In the genomic region with DNA sequence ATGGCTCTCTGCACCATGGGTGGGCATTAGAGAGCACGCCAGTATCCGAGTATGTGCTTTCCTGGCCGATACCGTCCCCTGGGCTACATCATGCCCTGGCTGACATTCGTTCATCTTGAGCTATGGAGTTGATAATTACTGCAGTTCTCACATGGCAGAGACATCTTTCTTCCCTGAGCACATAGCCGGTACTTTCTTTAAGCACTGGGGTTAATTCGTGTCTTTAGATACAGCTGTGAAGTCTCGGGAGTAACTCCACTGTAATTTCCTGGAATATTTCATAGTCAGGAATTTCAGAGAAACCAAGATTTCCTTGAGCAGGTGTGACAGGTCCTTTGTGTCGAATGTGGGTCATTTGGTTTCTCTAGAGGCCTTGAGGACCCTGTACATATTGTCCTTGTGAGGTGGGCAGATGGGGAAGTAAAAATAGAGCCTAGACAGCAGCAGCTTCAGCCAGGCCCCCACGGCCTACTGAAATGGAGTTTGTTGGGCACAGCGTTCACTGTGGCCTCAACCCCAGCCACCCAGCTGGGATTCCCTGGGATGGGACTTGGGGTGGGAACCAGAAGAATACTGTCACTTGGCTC, we compare ENCODE assay signal across 1 mouse cellular context.
TF ChIP-seq lines count a peak whose summit lies in the region.

No protein-coding gene starts in this region.

TF ChIP-seq in CH12.LX, 34 proteins besides CTCF, POLR2A, EP300 and RAD21:
- TF ChIP-seq MYC (IDR thresholded peaks at IDR 0.05; ENCODE audit: low read depth, low read length) (no peak), POLR2AphosphoS2 (IDR thresholded peaks at IDR 0.05; ENCODE audit: low read depth, low read length) (peak; percentile 76; the same call in 1 of the 2 replicates), ZKSCAN1 (IDR thresholded peaks at IDR 0.05; ENCODE audit: borderline replicate concordance, low read depth, low read length) (no peak), JUN (IDR thresholded peaks at IDR 0.05; ENCODE audit: insufficient read depth, low read depth, low read length) (no peak), MAZ (IDR thresholded peaks at IDR 0.05; ENCODE audit: low read depth, low read length) (0 out of 2 replicates have a peak, but pooled peaks have one; percentile 54), ZC3H11A (IDR thresholded peaks at IDR 0.05; ENCODE audit: low read depth, low read length) (no peak), GABPA (IDR thresholded peaks at IDR 0.05; ENCODE audit: insufficient replicate concordance, low read depth, low read length) (no peak), UBTF (IDR thresholded peaks at IDR 0.05; ENCODE audit: low read depth, low read length) (no peak), MXI1 (IDR thresholded peaks at IDR 0.05; ENCODE audit: low read depth, low read length) (peak; percentile 41; the same call in 1 of the 2 replicates), MAFK (IDR thresholded peaks at IDR 0.05; ENCODE audit: insufficient replicate concordance, low read length) (no peak), USF2 (conservative IDR thresholded peaks at IDR 0.05; ENCODE audit: low read depth, low read length) (no peak), ELF1 (IDR thresholded peaks at IDR 0.05; ENCODE audit: low read depth, low read length) (no peak), RCOR1 (conservative IDR thresholded peaks at IDR 0.05; ENCODE audit: low read depth, low read length) (no peak), PAX5 (IDR thresholded peaks at IDR 0.05; ENCODE audit: low read length) (no peak), USF1 (IDR thresholded peaks at IDR 0.05; ENCODE audit: low read depth, low read length) (no peak), TBP (conservative IDR thresholded peaks at IDR 0.05; ENCODE audit: low read depth, low read length) (no peak), IRF4 (IDR thresholded peaks at IDR 0.05; ENCODE audit: low read depth, low read length) (no peak), ETS1 (conservative IDR thresholded peaks at IDR 0.05; ENCODE audit: low read depth, low read length) (no peak), ZMIZ1 (IDR thresholded peaks at IDR 0.05; ENCODE audit: low read depth, low read length) (0 out of 2 replicates have a peak, but pooled peaks have one; percentile 27)
